Mouse (Mus musculus) cortical plate, adult 2 months (tissue): ENCODE data around the gene Aph1a.

Experiments used
- CTCF ChIP-seq: fragments of 200-500 bp; IDR thresholded peaks from 2 replicates; pipeline ENCODE4 v1.5.1; 2011; ENCODE audit warnings: mild to moderate bottlenecking, control low read depth, low read length; ENCODE audit not compliant: insufficient read depth; ENCODE audit errors: extremely low read depth
- POLR2A ChIP-seq: fragments of 200-500 bp; IDR thresholded peaks from 2 replicates; pipeline ENCODE4 v1.6.1; 2011; ENCODE audit warnings: mild to moderate bottlenecking, low read length, control low read depth; ENCODE audit not compliant: insufficient read depth; ENCODE audit errors: extremely low read depth

DNA sequence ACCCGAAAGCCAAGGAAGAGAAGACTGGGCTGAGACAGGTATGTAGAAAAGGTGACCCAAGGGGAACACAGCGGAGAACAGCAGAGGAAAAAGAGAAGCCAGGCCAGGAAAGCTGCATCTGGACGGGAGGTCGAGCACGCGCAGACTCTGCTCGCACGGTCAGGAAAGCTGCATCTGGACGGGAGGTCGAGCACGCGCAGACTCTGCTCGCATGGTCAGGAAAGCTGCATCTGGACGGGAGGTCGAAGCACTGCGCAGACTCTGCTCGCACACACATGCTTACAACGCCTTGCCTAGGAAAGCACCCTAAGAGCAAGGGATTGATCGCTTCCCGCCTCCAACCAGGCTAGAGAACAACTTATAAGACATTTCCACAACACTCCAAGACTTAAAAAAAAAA is 28.2 kb upstream of the Aph1a start:
- TF ChIP-seq POLR2A: no peak
- no peak for TF ChIP-seq CTCF
